Mouse (Mus musculus) embryonic fibroblast, embryonic 13.5 days (primary cell): ENCODE measurements around the gene Cdrt4.

Experiments used
- CTCF ChIP-seq: IDR thresholded peaks from 2 replicates; pipeline ENCODE4 v1.5.1; 2011; ENCODE audit warnings: mild to moderate bottlenecking, control low read depth, low read length, moderate library complexity, borderline replicate concordance; ENCODE audit not compliant: insufficient read depth
- POLR2A ChIP-seq: IDR thresholded peaks from 2 replicates; pipeline ENCODE4 v1.6.1; 2011; ENCODE audit warnings: low read depth, mild to moderate bottlenecking, control low read depth, low read length, moderate library complexity

- TF ChIP-seq POLR2A (no peak), CTCF (no peak)
These were observed 3.8 kb downstream of the Cdrt4 start for GRCm38 (mm10) chr11:62954766-62955165.
